Comparison of ENCODE assay signal across 18 mouse cellular contexts in the genomic region with DNA sequence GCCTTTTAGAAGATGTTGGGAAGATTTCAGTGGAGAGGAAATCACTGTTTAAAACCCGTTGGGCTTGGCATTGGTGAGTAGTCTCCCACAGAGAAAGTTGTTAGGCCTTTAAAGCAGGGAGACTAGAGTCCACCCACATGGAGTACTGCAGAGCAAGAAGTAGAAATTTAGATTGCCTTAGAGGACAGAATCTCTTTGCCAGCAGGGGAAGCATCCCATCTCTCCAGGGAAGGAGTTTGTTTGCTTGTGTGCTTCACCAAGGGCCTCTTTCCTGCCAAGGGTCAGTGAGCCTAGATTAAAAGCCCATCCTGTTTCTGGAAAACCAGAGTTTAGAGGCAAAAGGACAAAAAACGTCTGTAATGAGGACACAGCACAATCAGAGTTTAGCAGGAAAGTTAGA. TPM values are rescaled to one million over a fixed set of nuclear protein-coding genes. Genes with fewer than 3 reads are reported as not detected.
DNase-seq lines count a peak whose midpoint lies in the region; ATAC-seq and TF ChIP-seq lines count a peak whose summit lies in the region.
"Had no signal": no experiment of that assay in that cellular context is flagged by ENCODE, and none has a peak within 500 bp of the region (broad histone marks: within the 10 kb centered on the region; RNA-seq: fewer than 3 reads in every experiment).

No protein-coding gene starts in this region.

- H3K4me3 ChIP-seq in gastrocnemius, adult 2 months, result no peak overlapping the region
- no peak overlapping the region for H3K4me3 ChIP-seq in kidney, adult 2 months (ENCODE audit: insufficient read depth, low read depth, low read length)
- H3K4me3 ChIP-seq in lung, embryonic 15.5 days, result no peak overlapping the region
- no peak overlapping the region for H3K4me3 ChIP-seq in small intestine, adult 2 months (ENCODE audit: low read depth, low read length)
- H3K4me3 ChIP-seq in forebrain, embryonic 14.5 days (ENCODE audit: low read depth, low read length), result no peak overlapping the region
- H3K4me3 ChIP-seq: hindbrain, embryonic 12.5 days; liver, embryonic 13.5 days; midbrain, embryonic 12.5 days; myocyte had no signal

- ATAC-seq in lung, embryonic 15.5 days (ENCODE audit: borderline replicate concordance, extremely low read depth, low FRiP score, low TSS enrichment), result no peak
- ATAC-seq in forebrain, embryonic 14.5 days, result no peak

- no peaks in the 10 kb centered on the region for H3K27me3 ChIP-seq in kidney, adult 2 months (replicated peaks; ENCODE audit: control insufficient read depth, insufficient read depth, low read length)
- no peaks in the 10 kb centered on the region for H3K27me3 ChIP-seq in lung, embryonic 15.5 days
- H3K27me3 ChIP-seq in small intestine, adult 2 months (ENCODE audit: control insufficient read depth, insufficient read depth, low read length), result no peaks in the 10 kb centered on the region
- H3K27me3 ChIP-seq in forebrain, embryonic 14.5 days (replicated peaks; ENCODE audit: control insufficient read depth, insufficient read depth, low read length), result no peaks in the 10 kb centered on the region
- H3K27me3 ChIP-seq: CH12.LX; hindbrain, embryonic 12.5 days; midbrain, embryonic 12.5 days had no signal

- no peak for TF ChIP-seq POLR2A in kidney, adult 2 months (IDR thresholded peaks at IDR 0.05; ENCODE audit: low read depth, low read length)
- TF ChIP-seq POLR2A in small intestine, adult 2 months (IDR thresholded peaks at IDR 0.05; ENCODE audit: low read depth, low read length), result no peak

- H3K4me1 ChIP-seq in kidney, adult 2 months (ENCODE audit: control insufficient read depth, insufficient read depth, low read length), result peaks cover 8% of the 10 kb centered on the region; the same call in 1 of the 2 replicates
- H3K4me1 ChIP-seq in lung, embryonic 15.5 days, result peaks cover 11% of the 10 kb centered on the region; the same call in 1 of the 2 replicates
- H3K4me1 ChIP-seq in small intestine, adult 2 months (ENCODE audit: control insufficient read depth, insufficient read depth, insufficient read length, low read length), result peaks cover 10% of the 10 kb centered on the region; the same call in 1 of the 2 replicates
- no peaks in the 10 kb centered on the region for H3K4me1 ChIP-seq in forebrain, embryonic 14.5 days (ENCODE audit: control insufficient read depth, insufficient read depth, low read length)
- H3K4me1 ChIP-seq: liver, embryonic 13.5 days had no signal

- intact Hi-C loops in gastrocnemius, adult 2 months (cut with DNase I), result no loop called here

- no peak for DNase-seq in gastrocnemius, adult 2 months
- DNase-seq in gastrocnemius, postnatal 10 days, result no peak
- DNase-seq in kidney, adult 2 months, result peak; percentile 29
- DNase-seq in kidney, adult 9 months, result no peak
- DNase-seq in lung, postnatal 14 days, result no peak
- no peak for DNase-seq in forebrain, embryonic 14.5 days (ENCODE audit: low spot score)
- DNase-seq: adrenal gland, postnatal 36 days; cerebellum, postnatal 14 days; liver, embryonic 13.5 days; lung, postnatal 36 days; retina, postnatal 1 day; spleen, adult 18-20 months had no signal

- H3K36me3 ChIP-seq in kidney, adult 2 months (ENCODE audit: control insufficient read depth, insufficient read depth, low read length), result no peaks in the 10 kb centered on the region
- H3K36me3 ChIP-seq in lung, embryonic 15.5 days, result no peaks in the 10 kb centered on the region
- H3K36me3 ChIP-seq in small intestine, adult 2 months (ENCODE audit: control insufficient read depth, insufficient read depth, low read length), result no peaks in the 10 kb centered on the region
- no peaks in the 10 kb centered on the region for H3K36me3 ChIP-seq in forebrain, embryonic 14.5 days (ENCODE audit: control insufficient read depth, insufficient read depth, low read length)
- H3K36me3 ChIP-seq: hindbrain, embryonic 12.5 days; liver, embryonic 13.5 days; midbrain, embryonic 12.5 days had no signal

- H3K27ac ChIP-seq in gastrocnemius, adult 2 months, result peak overlapping the region; percentile 57
- peak overlapping the region; percentile 54; the same call in 1 of the 2 replicates for H3K27ac ChIP-seq in kidney, adult 2 months (ENCODE audit: insufficient read depth, low read depth, low read length)
- peak overlapping the region; percentile 36 for H3K27ac ChIP-seq in lung, embryonic 15.5 days
- peak overlapping the region; percentile 21 for H3K27ac ChIP-seq in small intestine, adult 2 months (ENCODE audit: insufficient read depth, low read depth, low read length)
- H3K27ac ChIP-seq in forebrain, embryonic 14.5 days (ENCODE audit: low read depth, low read length), result no peak overlapping the region
- H3K27ac ChIP-seq: hindbrain, embryonic 12.5 days; liver, embryonic 13.5 days; midbrain, embryonic 12.5 days had no signal

- no peak for TF ChIP-seq CTCF in gastrocnemius, adult 2 months (IDR thresholded peaks at IDR 0.05)
- no peak for TF ChIP-seq CTCF in kidney, adult 2 months (conservative IDR thresholded peaks at IDR 0.05; ENCODE audit: insufficient read depth, insufficient read length, low read depth, low read length)
- no peak for TF ChIP-seq CTCF in small intestine, adult 2 months (IDR thresholded peaks at IDR 0.05; ENCODE audit: extremely low read depth, insufficient read length, insufficient replicate concordance, low read depth, low read length)

- H3K9ac ChIP-seq in lung, embryonic 15.5 days, result no peak overlapping the region
- no peak overlapping the region for H3K9ac ChIP-seq in forebrain, embryonic 14.5 days (ENCODE audit: low read length)
- H3K9ac ChIP-seq: hindbrain, embryonic 12.5 days; liver, embryonic 13.5 days; midbrain, embryonic 12.5 days had no signal

- H3K9me3 ChIP-seq in lung, embryonic 15.5 days, result no peaks in the 10 kb centered on the region
- no peaks in the 10 kb centered on the region for H3K9me3 ChIP-seq in forebrain, embryonic 14.5 days (replicated peaks; ENCODE audit: control insufficient read depth, low read length)
- H3K9me3 ChIP-seq: hindbrain, embryonic 12.5 days; liver, embryonic 13.5 days; midbrain, embryonic 12.5 days had no signal

- 46% methylated on average over 2 of the region's 2 CpGs for WGBS in kidney, adult 2 months
- WGBS in lung, embryonic 15.5 days, result 17% methylated on average over 2 of the region's 2 CpGs
- 67% methylated on average over 2 of the region's 2 CpGs for WGBS in small intestine, adult 2 months
- WGBS in forebrain, embryonic 14.5 days, result 36% methylated on average over 2 of the region's 2 CpGs

- no peak overlapping the region for H3K4me2 ChIP-seq in lung, embryonic 15.5 days
- no peak overlapping the region for H3K4me2 ChIP-seq in forebrain, embryonic 14.5 days (ENCODE audit: low read length)
- H3K4me2 ChIP-seq: hindbrain, embryonic 12.5 days; liver, embryonic 13.5 days; midbrain, embryonic 12.5 days had no signal

RNA-seq across cellular contexts. Expression of a gene that starts 39.4 kb away (rescaled TPM):
- 10 to 100 TPM; 68.3 to 77.9 TPM for total RNA-seq in gastrocnemius, adult 2 months (2021)
- total RNA-seq in gastrocnemius, postnatal 10 days (2021), result 10 to 100 TPM; 75.9 to 77.3 TPM
- polyA plus RNA-seq in kidney, adult 2 months (2012; rRNA removed), result 773 and 775 TPM in 2 replicates
- polyA plus RNA-seq in lung, embryonic 15.5 days (2015; fragmentation: Nextera tagmentation; extraction: Ambion mirVana), result 398 and 402 TPM in 2 replicates
- polyA plus RNA-seq in small intestine, adult 2 months (2012; rRNA removed), result 561 and 627 TPM in 2 replicates
- 310 and 372 TPM in 2 replicates for polyA plus RNA-seq in forebrain, embryonic 14.5 days (2014; fragmentation: Nextera tagmentation; extraction: Ambion mirVana)

RNA-seq across cellular contexts. Expression of a gene that starts 39.5 kb away (rescaled TPM):
- total RNA-seq in gastrocnemius, adult 2 months (2021), result 10 to 100 TPM; 18.9 to 19.3 TPM
- 10 to 100 TPM; 23.2 to 24.8 TPM for total RNA-seq in gastrocnemius, postnatal 10 days (2021)
- 74.5 and 75.8 TPM in 2 replicates for polyA plus RNA-seq in kidney, adult 2 months (2012; rRNA removed)
- polyA plus RNA-seq in lung, embryonic 15.5 days (2015; fragmentation: Nextera tagmentation; extraction: Ambion mirVana), result 49.6 and 52.2 TPM in 2 replicates
- polyA plus RNA-seq in small intestine, adult 2 months (2012; rRNA removed), result 35.2 and 53.6 TPM in 2 replicates
- polyA plus RNA-seq in forebrain, embryonic 14.5 days (2014; fragmentation: Nextera tagmentation; extraction: Ambion mirVana), result 61.7 and 63.6 TPM in 2 replicates
